Mouse (Mus musculus) heart, embryonic 14.5 days (tissue): ENCODE results near the gene Rfc5. TPM values are rescaled to one million over a fixed set of nuclear protein-coding genes. Genes with fewer than 3 reads are reported as not detected.
"Not testable (repeated sequence)": the region's sequence is repeated elsewhere in the genome, so short reads cannot be mapped to it uniquely, and the experiment has no call there.

ENCODE experiments used
- ATAC-seq: fragments of 200-750 bp; cut with Nextera tagmentation; 2 replicates; pipeline ENCODE4 v1.8.0; 2017; ENCODE audit warnings: low read depth, moderate TSS enrichment; ENCODE audit not compliant: insufficient number of reproducible peaks, insufficient read depth, low FRiP score
- H3K27ac ChIP-seq, 2 experiments: fragments of 200-500 bp in 1 of 2; fragments of 300-500 bp in 1 of 2; sonication (generic) in 1 of 2; replicated peaks in 1 of 2; 2 replicates each; pipeline ENCODE4 v1.5.1; 2012 to 2014; ENCODE audit warnings: low read depth in 2 of 2, low read length in 2 of 2, control low read depth in 1 of 2, mild to moderate bottlenecking in 1 of 2, mixed read lengths in 1 of 2; ENCODE audit not compliant: control insufficient read depth in 1 of 2, insufficient read depth in 1 of 2
- H3K27me3 ChIP-seq: fragments of 300-500 bp; sonication (generic); 2 replicates; pipeline ENCODE4 v1.6.1; 2014; ENCODE audit warnings: mild to moderate bottlenecking, low read length, control low read depth; ENCODE audit not compliant: control insufficient read depth, insufficient read depth
- H3K36me3 ChIP-seq: fragments of 300-500 bp; sonication (generic); 2 replicates; pipeline ENCODE4 v1.6.1; 2014; ENCODE audit warnings: mild to moderate bottlenecking, control low read depth, low read length, mixed read lengths; ENCODE audit not compliant: control insufficient read depth, insufficient read depth
- H3K4me1 ChIP-seq, 2 experiments: fragments of 200-500 bp in 1 of 2; fragments of 300-500 bp in 1 of 2; sonication (generic) in 1 of 2; 2 replicates each; pipeline ENCODE4 v1.6.1; 2012 to 2014; ENCODE audit warnings: low read length in 2 of 2, control low read depth in 1 of 2, mixed read lengths in 1 of 2; ENCODE audit not compliant: control insufficient read depth in 2 of 2, insufficient read depth in 2 of 2
- H3K4me2 ChIP-seq: fragments of 300-500 bp; sonication (generic); 2 replicates; pipeline ENCODE4 v1.6.1; 2014; ENCODE audit warnings: mild to moderate bottlenecking, low read length
- H3K4me3 ChIP-seq, 2 experiments: fragments of 200-500 bp in 1 of 2; fragments of 300-500 bp in 1 of 2; sonication (generic) in 1 of 2; 2 replicates each; pipeline ENCODE4 v1.5.1; 2012 to 2014; ENCODE audit warnings: low read length in 2 of 2, mild to moderate bottlenecking in 2 of 2, control low read depth in 1 of 2, low read depth in 1 of 2, moderate library complexity in 1 of 2; ENCODE audit not compliant: control insufficient read depth in 1 of 2, insufficient read depth in 1 of 2
- H3K9ac ChIP-seq: fragments of 300-500 bp; sonication (generic); 2 replicates; pipeline ENCODE4 v1.6.1; 2014; ENCODE audit warnings: mild to moderate bottlenecking, low read length
- H3K9me3 ChIP-seq: fragments of 300-500 bp; sonication (generic); 2 replicates; pipeline ENCODE4 v1.6.1; 2016; ENCODE audit warnings: low read length, control low read depth; ENCODE audit not compliant: control insufficient read depth
- WGBS: fragments of 180-500 bp; shearing (Covaris S2); extraction: QIAGEN DNeasy Blood & Tissue Kit; methylation state at CpG from one replicate; pipeline ENCODE4 v1.1.7; 2014; 5-methylcytosine and 5-hydroxymethylcytosine counted together
- polyA plus RNA-seq: library from polyadenylated mRNA; unstranded; fragments of >200 nt; fragmentation: Nextera tagmentation; extraction: Ambion mirVana; gene quantifications from 2 replicates; pipeline ENCODE4 v1.2.1, GENCODE M21; 2014

The Rfc5 gene
- polyA plus RNA-seq, 1 experiment from 2014 or later, result 54.5 TPM

DNA sequence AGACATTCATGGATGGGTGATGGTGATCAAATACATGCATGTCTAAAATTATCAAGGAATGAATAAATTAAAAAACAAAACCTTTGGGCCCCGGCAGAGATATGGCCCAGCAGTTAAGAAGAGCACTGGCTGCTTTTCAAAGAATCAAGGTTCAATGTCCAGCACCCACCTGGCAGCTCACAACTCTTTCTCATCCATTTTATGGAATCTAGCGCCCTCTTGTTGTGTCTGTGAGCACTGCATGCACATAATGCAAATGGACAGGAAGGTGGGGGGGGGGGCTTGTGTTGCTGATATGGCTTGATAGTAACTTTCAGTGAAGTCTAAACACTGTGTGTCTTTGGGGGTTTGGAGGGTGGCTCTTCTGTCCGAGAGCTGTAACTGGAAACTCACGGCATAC is 19.4 kb upstream of the Rfc5 start:
- H3K36me3 ChIP-seq, result no peaks in the 10 kb centered on the region
- ATAC-seq, result no peak
- H3K9ac ChIP-seq, result no peak overlapping the region
- peaks cover 32% of the 10 kb centered on the region for H3K27me3 ChIP-seq
- WGBS, result 62% methylated on average over 4 of the region's 4 CpGs
- no peak overlapping the region for H3K4me2 ChIP-seq
- H3K4me1 ChIP-seq, result peaks cover 0 to under 1% of the 10 kb centered on the region in 2 experiments; a peak in 1 of 4 replicates
- no peak overlapping the region for H3K27ac ChIP-seq
- no peak overlapping the region for H3K4me3 ChIP-seq
- no peaks in the 10 kb centered on the region for H3K9me3 ChIP-seq

DNA sequence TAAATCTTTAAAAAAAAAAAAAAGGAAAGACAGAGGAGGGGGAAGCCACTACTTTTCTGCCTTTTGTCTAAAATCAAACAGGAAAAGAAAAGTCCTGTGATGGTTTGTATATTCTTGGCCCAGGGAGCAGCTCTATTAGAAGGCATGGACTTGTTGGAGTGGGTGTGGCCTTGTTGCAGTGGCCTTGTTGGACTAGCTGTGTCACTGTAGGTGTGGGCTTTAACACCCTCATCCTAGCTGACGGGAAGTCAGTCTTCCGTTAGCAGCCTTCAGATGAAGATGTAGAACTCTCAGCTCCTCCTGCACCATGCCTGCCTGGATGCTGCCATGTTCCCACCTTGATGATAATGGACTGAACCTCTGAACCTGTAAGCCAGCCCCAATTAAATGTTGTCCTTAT is 15.8 kb upstream of the Rfc5 start:
- not testable (repeated sequence) for H3K4me3 ChIP-seq, ATAC-seq, H3K9me3 ChIP-seq, H3K27ac ChIP-seq, H3K4me1 ChIP-seq, H3K4me2 ChIP-seq, H3K9ac ChIP-seq, H3K27me3 ChIP-seq, H3K36me3 ChIP-seq
- whole genome bisulfite sequencing, result 79% methylated on average over 2 of the region's 2 CpGs

GRCm38 (mm10) chr5:117403609-117404008 is 14.8 kb upstream of the Rfc5 start:
- Histone ChIP-seq H3K9ac (no peak overlapping the region), H3K4me1 (no peaks in the 10 kb centered on the region), H3K27me3 (no peaks in the 10 kb centered on the region), H3K9me3 (no peaks in the 10 kb centered on the region), H3K4me2 (no peak overlapping the region), H3K4me3 (no peak overlapping the region), H3K36me3 (no peaks in the 10 kb centered on the region), H3K27ac (no peak overlapping the region)
- 78% methylated on average over 8 of the region's 8 CpGs for WGBS
- no peak for ATAC-seq

DNA sequence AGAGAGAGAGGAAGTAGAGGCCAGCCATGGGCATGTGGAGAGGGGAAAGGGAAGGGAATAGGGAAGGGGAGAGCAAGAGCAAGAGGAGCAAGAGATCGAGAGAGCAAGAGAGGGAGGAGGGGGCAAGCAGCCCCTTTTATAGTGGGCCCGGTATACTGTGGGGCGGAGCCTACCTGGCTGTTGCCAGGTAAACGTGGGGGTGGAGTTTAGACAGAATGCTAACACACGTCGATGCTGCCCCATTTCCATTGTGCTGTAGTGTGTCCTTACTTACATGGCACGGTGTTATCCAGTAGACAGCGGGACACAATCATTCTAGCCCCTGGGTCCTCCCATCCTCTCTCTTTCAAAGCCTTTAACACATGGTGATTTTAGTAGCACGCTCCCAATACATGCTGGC is 10.4 kb upstream of the Rfc5 start:
- Histone ChIP-seq H3K4me1 (no peaks in the 10 kb centered on the region), H3K9ac (no peak overlapping the region), H3K4me3 (no peak overlapping the region), H3K4me2 (no peak overlapping the region), H3K27me3 (no peaks in the 10 kb centered on the region), H3K9me3 (no peaks in the 10 kb centered on the region), H3K27ac (no peak overlapping the region), H3K36me3 (no peaks in the 10 kb centered on the region)
- WGBS, result 76% methylated on average over 9 of the region's 9 CpGs
- ATAC-seq, result no peak

DNA sequence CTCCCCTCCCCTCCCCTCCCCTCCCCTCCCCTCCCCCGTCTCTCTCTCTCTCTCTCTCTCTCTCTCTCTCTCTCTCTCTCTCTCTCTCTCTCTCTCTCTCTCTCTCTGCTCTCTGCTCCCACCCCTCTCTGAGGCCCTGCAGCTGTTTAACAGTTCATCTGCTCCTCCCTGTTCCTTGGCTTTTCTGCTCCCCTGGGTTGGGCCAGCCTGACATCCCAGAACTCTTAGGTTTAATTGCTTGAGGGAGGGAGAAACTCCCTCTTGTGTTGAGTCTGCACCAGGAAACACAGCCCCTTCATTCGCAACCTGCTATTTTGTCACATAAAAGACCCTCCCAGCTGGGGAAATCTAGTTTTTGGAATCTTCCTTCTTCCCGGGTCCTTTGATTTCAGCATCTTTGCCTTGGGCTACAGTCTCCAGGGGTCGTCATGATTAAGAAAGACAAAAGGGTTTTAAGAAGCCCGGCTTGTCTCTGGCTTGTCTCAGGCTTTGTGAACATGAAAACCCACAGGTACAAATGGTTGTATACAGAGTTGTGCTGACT is 9.2 kb upstream of the Rfc5 start:
- no peak overlapping the region for H3K9ac ChIP-seq
- H3K27ac ChIP-seq, result no peak overlapping the region
- no peak for ATAC-seq
- no peaks in the 10 kb centered on the region for H3K36me3 ChIP-seq
- H3K4me3 ChIP-seq, result no peak overlapping the region
- H3K27me3 ChIP-seq, result no peaks in the 10 kb centered on the region
- H3K4me1 ChIP-seq, result no peaks in the 10 kb centered on the region
- H3K9me3 ChIP-seq, result peaks cover 5% of the 10 kb centered on the region; the same call in 1 of the 2 replicates
- no peak overlapping the region for H3K4me2 ChIP-seq
- 49% methylated on average over 4 of the region's 5 CpGs for WGBS

DNA sequence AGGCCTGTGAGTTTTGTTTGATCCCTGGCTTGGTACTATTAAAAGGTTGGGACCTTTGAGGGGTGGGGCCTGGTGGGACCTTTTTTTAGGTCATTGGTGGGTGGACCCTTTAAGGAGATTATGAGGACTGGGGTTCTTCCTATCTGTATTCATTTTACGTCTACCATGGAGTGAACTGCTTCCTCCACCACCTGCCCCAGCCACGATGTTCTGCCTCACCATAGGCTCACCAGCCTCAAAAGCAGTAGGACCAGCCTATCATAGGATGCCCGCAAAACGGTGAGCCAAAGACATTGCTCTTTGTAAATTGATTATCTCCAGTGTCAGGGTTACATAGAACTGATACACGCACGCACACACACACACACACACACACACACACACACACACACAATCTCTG is 8.5 kb upstream of the Rfc5 start:
- WGBS, result 76% methylated on average over 6 of the region's 6 CpGs
- H3K4me3 ChIP-seq, result no peak overlapping the region
- no peak for ATAC-seq
- no peak overlapping the region for H3K9ac ChIP-seq
- H3K27ac ChIP-seq, result no peak overlapping the region
- no peaks in the 10 kb centered on the region for H3K27me3 ChIP-seq
- H3K4me2 ChIP-seq, result no peak overlapping the region
- peaks cover 6% of the 10 kb centered on the region; the same call in 1 of the 2 replicates for H3K9me3 ChIP-seq
- H3K4me1 ChIP-seq, result no peaks in the 10 kb centered on the region
- no peaks in the 10 kb centered on the region for H3K36me3 ChIP-seq

DNA sequence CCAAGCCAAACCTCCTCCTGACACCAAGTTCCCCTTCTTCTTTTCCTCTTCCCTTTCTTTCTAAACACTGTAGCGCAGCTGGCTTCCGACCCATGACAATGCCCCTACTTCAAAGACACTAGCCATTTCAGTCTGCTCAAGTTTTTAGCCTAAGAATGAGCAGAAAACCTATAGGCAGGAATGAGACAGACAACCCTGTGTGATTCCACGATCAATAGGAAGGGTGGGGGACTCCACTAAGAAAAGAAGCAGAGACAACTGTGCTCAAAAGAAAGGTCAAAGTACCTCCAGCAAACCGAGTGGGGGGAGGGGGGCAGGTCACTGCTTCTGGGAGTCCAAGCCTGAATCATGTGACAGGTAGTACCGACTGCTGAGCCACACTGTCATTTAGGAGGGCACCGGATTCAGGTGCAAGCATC is 7.8 kb upstream of the Rfc5 start:
- H3K4me1 ChIP-seq, result no peaks in the 10 kb centered on the region
- H3K9ac ChIP-seq, result no peak overlapping the region
- no peak for ATAC-seq
- WGBS, result 69% methylated on average over 6 of the region's 6 CpGs
- no peak overlapping the region for H3K4me3 ChIP-seq
- no peaks in the 10 kb centered on the region for H3K36me3 ChIP-seq
- H3K9me3 ChIP-seq, result peaks cover 9% of the 10 kb centered on the region; the same call in 1 of the 2 replicates
- no peak overlapping the region for H3K4me2 ChIP-seq
- no peaks in the 10 kb centered on the region for H3K27me3 ChIP-seq
- no peak overlapping the region for H3K27ac ChIP-seq

DNA sequence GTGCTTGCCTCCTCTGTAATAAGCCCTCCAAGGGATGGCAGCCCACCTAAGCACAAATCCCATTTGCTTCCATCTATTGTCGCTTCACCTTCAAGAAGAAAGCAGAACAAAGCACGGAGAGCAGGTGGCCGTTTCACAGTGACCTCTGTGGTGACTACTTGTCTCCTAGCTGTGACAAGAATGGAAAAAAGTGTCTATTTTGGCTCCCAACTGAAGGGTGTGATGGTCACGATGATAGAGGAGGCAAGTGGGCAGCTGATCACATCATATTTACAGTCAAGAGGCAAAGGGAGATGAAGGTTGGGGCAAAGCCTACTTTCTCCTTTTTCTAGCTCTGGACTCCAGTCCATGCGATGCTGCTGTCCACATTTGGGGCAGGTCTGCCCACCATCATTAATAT is 7.0 kb upstream of the Rfc5 start:
- H3K4me2 ChIP-seq, result no peak overlapping the region
- no peak overlapping the region for H3K9ac ChIP-seq
- no peaks in the 10 kb centered on the region for H3K36me3 ChIP-seq
- H3K9me3 ChIP-seq, result peaks cover 10% of the 10 kb centered on the region; the same call in 1 of the 2 replicates
- H3K27me3 ChIP-seq, result no peaks in the 10 kb centered on the region
- H3K4me3 ChIP-seq, result no peak overlapping the region
- WGBS, result 81% methylated on average over 5 of the region's 5 CpGs
- ATAC-seq, result no peak
- no peaks in the 10 kb centered on the region for H3K4me1 ChIP-seq
- no peak overlapping the region for H3K27ac ChIP-seq
